Mouse (Mus musculus): Measurements from ENCODE around the gene Map4k5. TPM values are rescaled to one million over a fixed set of nuclear protein-coding genes. Genes with fewer than 3 reads are reported as not detected.
A peak's percentile ranks its signal among the peaks of the same experiment; 100 is the strongest.

Map4k5 gene
- polyA plus RNA-seq, 1 experiment from 2014 or later: 36.5 TPM

- Histone ChIP-seq H3K4me3 (replicated peaks) (no peak overlapping the region), H3K27me3 (no peaks in the 10 kb centered on the region), H3K9me3 (replicated peaks) (0 out of 2 replicates have a peak, but pooled peaks cover 2% of the 10 kb centered on the region), H3K9ac (no peak overlapping the region), H3K4me1 (no peaks in the 10 kb centered on the region), H3K36me3 (peaks cover 14% of the 10 kb centered on the region), H3K4me2 (replicated peaks) (no peak overlapping the region), H3K27ac (replicated peaks) (no peak overlapping the region)
- no peak for ATAC-seq (ENCODE audit: insufficient number of reproducible peaks, low FRiP score, low TSS enrichment, low read depth)
- 96% methylated on average over 2 of the region's 2 CpGs for WGBS
Observed at GRCm38 (mm10) chr12:69857597-69857996, 35.4 kb downstream of the Map4k5 start.

GRCm38 (mm10) chr12:69856398-69856797 is 36.6 kb downstream of the Map4k5 start:
- no peak overlapping the region for H3K27ac ChIP-seq (replicated peaks)
- no peaks in the 10 kb centered on the region for H3K4me1 ChIP-seq
- no peak for ATAC-seq (ENCODE audit: insufficient number of reproducible peaks, low FRiP score, low TSS enrichment, low read depth)
- H3K9me3 ChIP-seq (replicated peaks): 0 out of 2 replicates have a peak, but pooled peaks cover 2% of the 10 kb centered on the region
- no peak overlapping the region for H3K4me2 ChIP-seq (replicated peaks)
- H3K36me3 ChIP-seq: peaks cover 26% of the 10 kb centered on the region
- 92% methylated on average over 10 of the region's 10 CpGs for WGBS
- H3K9ac ChIP-seq: no peak overlapping the region
- H3K4me3 ChIP-seq (replicated peaks): no peak overlapping the region
- no peaks in the 10 kb centered on the region for H3K27me3 ChIP-seq

GRCm38 (mm10) chr12:69855641-69856300 is 37.2 kb downstream of the Map4k5 start:
- H3K27me3 ChIP-seq: no peaks in the 10 kb centered on the region
- no peak overlapping the region for H3K27ac ChIP-seq (replicated peaks)
- 91% methylated on average over 12 of the region's 12 CpGs for WGBS
- no peak for ATAC-seq (ENCODE audit: insufficient number of reproducible peaks, low FRiP score, low TSS enrichment, low read depth)
- no peak overlapping the region for H3K4me2 ChIP-seq (replicated peaks)
- H3K9ac ChIP-seq: no peak overlapping the region
- no peaks in the 10 kb centered on the region for H3K4me1 ChIP-seq
- 0 out of 2 replicates have a peak, but pooled peaks cover 2% of the 10 kb centered on the region for H3K9me3 ChIP-seq (replicated peaks)
- H3K4me3 ChIP-seq (replicated peaks): no peak overlapping the region
- peaks cover 26% of the 10 kb centered on the region for H3K36me3 ChIP-seq

- Histone ChIP-seq H3K9me3 (replicated peaks) (0 out of 2 replicates have a peak, but pooled peaks cover 2% of the 10 kb centered on the region), H3K4me3 (replicated peaks) (no peak overlapping the region), H3K4me1 (no peaks in the 10 kb centered on the region), H3K27me3 (no peaks in the 10 kb centered on the region), H3K4me2 (replicated peaks) (no peak overlapping the region), H3K36me3 (peaks cover 32% of the 10 kb centered on the region), H3K9ac (no peak overlapping the region), H3K27ac (replicated peaks) (no peak overlapping the region)
- WGBS: 85% methylated on average over 2 of the region's 2 CpGs
- ATAC-seq (ENCODE audit: insufficient number of reproducible peaks, low FRiP score, low TSS enrichment, low read depth): no peak
Observed at GRCm38 (mm10) chr12:69853942-69854341, 39.1 kb downstream of the Map4k5 start.

GRCm38 (mm10) chr12:69853387-69853786 is 39.6 kb downstream of the Map4k5 start:
- Histone ChIP-seq H3K27me3 (no peaks in the 10 kb centered on the region), H3K4me1 (no peaks in the 10 kb centered on the region), H3K36me3 (peaks cover 34% of the 10 kb centered on the region), H3K4me2 (replicated peaks) (no peak overlapping the region), H3K9ac (no peak overlapping the region), H3K9me3 (replicated peaks) (0 out of 2 replicates have a peak, but pooled peaks cover 2% of the 10 kb centered on the region), H3K4me3 (replicated peaks) (no peak overlapping the region), H3K27ac (replicated peaks) (no peak overlapping the region)
- no peak for ATAC-seq (ENCODE audit: insufficient number of reproducible peaks, low FRiP score, low TSS enrichment, low read depth)
- 79% methylated on average over 11 of the region's 11 CpGs for WGBS

- H3K4me3 ChIP-seq (replicated peaks): no peak overlapping the region
- H3K36me3 ChIP-seq: peaks cover 38% of the 10 kb centered on the region
- H3K27me3 ChIP-seq: no peaks in the 10 kb centered on the region
- H3K9ac ChIP-seq: no peak overlapping the region
- no peak overlapping the region for H3K27ac ChIP-seq (replicated peaks)
- WGBS: 88% methylated on average over 9 of the region's 9 CpGs
- no peak for ATAC-seq (ENCODE audit: insufficient number of reproducible peaks, low FRiP score, low TSS enrichment, low read depth)
- H3K4me1 ChIP-seq: no peaks in the 10 kb centered on the region
- H3K9me3 ChIP-seq (replicated peaks): 0 out of 2 replicates have a peak, but pooled peaks cover 2% of the 10 kb centered on the region
- H3K4me2 ChIP-seq (replicated peaks): no peak overlapping the region
Observed at GRCm38 (mm10) chr12:69852288-69852687, 40.7 kb downstream of the Map4k5 start.

- peaks cover 48% of the 10 kb centered on the region for H3K36me3 ChIP-seq
- ATAC-seq (ENCODE audit: insufficient number of reproducible peaks, low FRiP score, low TSS enrichment, low read depth): no peak
Observed at GRCm38 (mm10) chr12:69848083-69848878, 44.7 kb downstream of the Map4k5 start.

GRCm38 (mm10) chr12:69846499-69846898 is 46.5 kb downstream of the Map4k5 start:
- no peaks in the 10 kb centered on the region for H3K27me3 ChIP-seq
- H3K4me1 ChIP-seq: peaks cover 5% of the 10 kb centered on the region; the same call in 1 of the 2 replicates
- H3K9ac ChIP-seq: no peak overlapping the region
- peaks cover 41% of the 10 kb centered on the region for H3K36me3 ChIP-seq
- no peak overlapping the region for H3K4me3 ChIP-seq (replicated peaks)
- no peak overlapping the region for H3K27ac ChIP-seq (replicated peaks)
- WGBS: 88% methylated on average over 9 of the region's 9 CpGs
- no peak overlapping the region for H3K4me2 ChIP-seq (replicated peaks)
- no peak for ATAC-seq (ENCODE audit: insufficient number of reproducible peaks, low FRiP score, low TSS enrichment, low read depth)
- no peaks in the 10 kb centered on the region for H3K9me3 ChIP-seq (replicated peaks)

More at GRCm38 (mm10) chr12:69848083-69848878, 44.7 kb downstream of the Map4k5 start:
- peaks cover 5% of the 10 kb centered on the region; the same call in 1 of the 2 replicates for H3K4me1 ChIP-seq
- no peak overlapping the region for H3K27ac ChIP-seq (replicated peaks)
- WGBS: 80% methylated on average over 12 of the region's 12 CpGs
- H3K4me2 ChIP-seq (replicated peaks): no peak overlapping the region
- H3K9me3 ChIP-seq (replicated peaks): no peaks in the 10 kb centered on the region
- H3K27me3 ChIP-seq: no peaks in the 10 kb centered on the region
- no peak overlapping the region for H3K9ac ChIP-seq
- H3K4me3 ChIP-seq (replicated peaks): no peak overlapping the region

GRCm38 (mm10) chr12:69845722-69846121 is 47.3 kb downstream of the Map4k5 start:
- H3K4me1 ChIP-seq: peaks cover 5% of the 10 kb centered on the region; the same call in 1 of the 2 replicates
- no peaks in the 10 kb centered on the region for H3K27me3 ChIP-seq
- no peak for ATAC-seq (ENCODE audit: insufficient number of reproducible peaks, low FRiP score, low TSS enrichment, low read depth)
- H3K9ac ChIP-seq: no peak overlapping the region
- no peak overlapping the region for H3K27ac ChIP-seq (replicated peaks)
- H3K4me2 ChIP-seq (replicated peaks): no peak overlapping the region
- H3K4me3 ChIP-seq (replicated peaks): no peak overlapping the region
- peaks cover 43% of the 10 kb centered on the region for H3K36me3 ChIP-seq
- H3K9me3 ChIP-seq (replicated peaks): no peaks in the 10 kb centered on the region
- WGBS: 88% methylated on average over 9 of the region's 9 CpGs

GRCm38 (mm10) chr12:69843531-69844445 is 49.2 kb downstream of the Map4k5 start:
- Histone ChIP-seq H3K36me3 (peaks cover 47% of the 10 kb centered on the region), H3K9ac (no peak overlapping the region), H3K4me3 (replicated peaks) (no peak overlapping the region), H3K9me3 (replicated peaks) (no peaks in the 10 kb centered on the region), H3K4me2 (replicated peaks) (no peak overlapping the region), H3K27me3 (no peaks in the 10 kb centered on the region), H3K4me1 (peaks cover 5% of the 10 kb centered on the region; the same call in 1 of the 2 replicates), H3K27ac (replicated peaks) (0 out of 2 replicates have a peak overlapping the region, but pooled peaks have one; percentile 7)
- ATAC-seq (ENCODE audit: insufficient number of reproducible peaks, low FRiP score, low TSS enrichment, low read depth): no peak
- 56% methylated on average over 19 of the region's 19 CpGs for WGBS
